Mouse (Mus musculus) lung, adult 2 months (tissue): Measurements from ENCODE around the gene Adcy5. TPM values are rescaled to one million over a fixed set of nuclear protein-coding genes. Genes with fewer than 3 reads are reported as not detected.

Source experiments
- DNase-seq: peaks from one replicate; pipeline ENCODE4 v3.0.0; 2022
- H3K4me1 ChIP-seq: fragments of 200-500 bp; 2 replicates; pipeline ENCODE4 v1.6.1; 2011; ENCODE audit warnings: low read length; ENCODE audit not compliant: control insufficient read depth, insufficient read depth
- H3K4me3 ChIP-seq: fragments of 200-500 bp; replicated peaks from 2 replicates; pipeline ENCODE3; 2011; ENCODE audit warnings: low read depth, mild to moderate bottlenecking, control low read depth, low read length; ENCODE audit errors: extremely low read depth
- CTCF ChIP-seq: fragments of 200-500 bp; IDR thresholded peaks from 2 replicates; pipeline ENCODE4 v1.5.1; 2011; ENCODE audit warnings: mild to moderate bottlenecking, low read length, control low read depth; ENCODE audit not compliant: insufficient read depth
- POLR2A ChIP-seq: fragments of 200-500 bp; IDR thresholded peaks from 2 replicates; pipeline ENCODE4 v1.6.1; 2011; ENCODE audit warnings: low read depth, mild to moderate bottlenecking, control low read depth, low read length, borderline replicate concordance; ENCODE audit errors: extremely low read depth
- WGBS: fragments of 180-500 bp; shearing (Covaris S2); methylation state at CpG from one replicate; pipeline ENCODE4 v1.1.7; 2018; 5-methylcytosine and 5-hydroxymethylcytosine counted together
- polyA plus RNA-seq: library from polyadenylated mRNA; depleted of rRNA; stranded (reverse); fragments of >200 nt; gene quantifications from 2 replicates; pipeline ENCODE4 v1.2.3, GENCODE M21; 2012; rRNA removed

Adcy5 gene
- polyA plus RNA-seq, 1 experiment: 18.3 TPM

- no peak for DNase-seq
- 89% methylated on average over 1 of the region's 1 CpGs for WGBS
- TF ChIP-seq CTCF (no peak), POLR2A (no peak)
- Histone ChIP-seq H3K4me3 (no peak overlapping the region), H3K4me1 (no peaks in the 10 kb centered on the region)
Observed at GRCm38 (mm10) chr16:35330451-35330850, 175.8 kb downstream of the Adcy5 start.

Other genes starting within 250 kb of the Adcy5 start
- gene Hacd2, start 132.4 kb upstream of the Adcy5 start, polyA plus RNA-seq: 22.5 and 22.7 TPM in 2 replicates
- 13.2 and 23.4 TPM in 2 replicates for gene Sec22a, start 209.0 kb downstream of the Adcy5 start, polyA plus RNA-seq